Mouse (Mus musculus) hindbrain, postnatal 0 days (tissue): ENCODE results near the gene Mvb12b. TPM values are rescaled to one million over a fixed set of nuclear protein-coding genes. Genes with fewer than 3 reads are reported as not detected.

ENCODE experiments used
- ATAC-seq: fragments of 200-750 bp; cut with Nextera tagmentation; 2 replicates; pipeline ENCODE4 v1.8.0; 2017; ENCODE audit warnings: mild to moderate bottlenecking, moderate TSS enrichment, moderate library complexity
- DNase-seq: peaks from one replicate; pipeline ENCODE4 v3.0.0-alpha.2; 2015; ENCODE audit warnings: low spot score
- H3K27ac ChIP-seq: fragments of 300-500 bp; sonication (generic); 2 replicates; pipeline ENCODE4 v1.5.1; 2014; ENCODE audit warnings: mild to moderate bottlenecking
- H3K27me3 ChIP-seq: fragments of 300-500 bp; sonication (generic); 2 replicates; pipeline ENCODE4 v1.6.1; 2014; ENCODE audit warnings: low read length, mixed read lengths; ENCODE audit not compliant: insufficient read depth
- H3K36me3 ChIP-seq: fragments of 300-500 bp; sonication (generic); 2 replicates; pipeline ENCODE4 v1.6.1; 2014; ENCODE audit warnings: low read length, mixed read lengths; ENCODE audit not compliant: insufficient read depth
- H3K4me1 ChIP-seq: fragments of 300-500 bp; sonication (generic); 2 replicates; pipeline ENCODE4 v1.6.1; 2014; ENCODE audit warnings: antibody characterized with exemption, low read length, mixed read lengths; ENCODE audit not compliant: insufficient read depth
- H3K4me2 ChIP-seq: fragments of 300-500 bp; sonication (generic); 2 replicates; pipeline ENCODE4 v1.6.1; 2014; ENCODE audit warnings: low read depth, mild to moderate bottlenecking, low read length, moderate library complexity, mixed read lengths
- H3K4me3 ChIP-seq: fragments of 300-500 bp; sonication (generic); 2 replicates; pipeline ENCODE4 v1.5.1; 2014; ENCODE audit warnings: low read length
- H3K9ac ChIP-seq: fragments of 300-500 bp; sonication (generic); replicated peaks from 2 replicates; pipeline ENCODE4 v1.6.1; 2014; ENCODE audit warnings: mild to moderate bottlenecking, low read length, moderate library complexity, mixed read lengths
- H3K9me3 ChIP-seq: fragments of 300-500 bp; sonication (generic); 2 replicates; pipeline ENCODE4 v1.6.1; 2016; ENCODE audit warnings: low read length, mixed read lengths
- CTCF ChIP-seq: IDR thresholded peaks from 2 replicates; pipeline ENCODE4 v1.5.1; 2016; ENCODE audit warnings: antibody characterized with exemption, control low read depth, low read depth
- WGBS: fragments of 180-500 bp; shearing (Covaris S2); extraction: QIAGEN DNeasy Blood & Tissue Kit; methylation state at CpG from one replicate; pipeline ENCODE4 v1.1.7; 2014; 5-methylcytosine and 5-hydroxymethylcytosine counted together
- polyA plus RNA-seq: library from polyadenylated mRNA; unstranded; fragments of >200 nt; fragmentation: Nextera tagmentation; extraction: Ambion mirVana; gene quantifications from 2 replicates; pipeline ENCODE4 v1.2.1, GENCODE M21; 2015
- total RNA-seq: library from RNA; depleted of rRNA; stranded (reverse); fragments of >200 nt; gene quantifications from 2 replicates; pipeline ENCODE4 v1.2.3, GENCODE M21; 2014

Gene Mvb12b
- total and polyA plus RNA-seq, 2 experiments from 2014 or later = 64.1 to 134 TPM

DNA sequence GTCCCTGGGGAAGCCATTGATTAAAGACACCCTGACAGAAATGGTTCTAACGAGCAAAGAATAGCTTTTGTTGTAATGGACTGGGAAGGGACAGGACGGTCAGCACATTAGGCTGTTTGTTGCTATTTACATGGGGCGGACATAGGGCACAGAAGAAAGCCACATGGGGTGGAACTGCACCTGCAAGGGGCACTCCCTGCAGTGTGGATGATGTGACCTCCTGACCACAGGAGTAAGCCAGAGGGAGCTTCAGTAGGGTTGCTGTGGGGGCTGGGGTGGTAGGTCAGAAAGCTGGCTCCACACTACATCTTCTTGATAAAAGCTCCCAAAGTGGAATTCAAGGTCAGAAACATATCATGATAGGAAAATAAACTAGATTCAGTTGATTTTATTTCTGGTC is 47.3 kb downstream of the Mvb12b start:
- no peak overlapping the region for H3K9ac ChIP-seq
- no peaks in the 10 kb centered on the region for H3K9me3 ChIP-seq
- no peak overlapping the region for H3K4me2 ChIP-seq
- peak overlapping the region; percentile 45; the same call in 1 of the 2 replicates for H3K27ac ChIP-seq
- H3K4me3 ChIP-seq = no peak overlapping the region
- no peaks in the 10 kb centered on the region for H3K36me3 ChIP-seq
- H3K4me1 ChIP-seq = peaks cover 11% of the 10 kb centered on the region; the same call in 1 of the 2 replicates
- WGBS = 44% methylated on average over 3 of the region's 3 CpGs
- H3K27me3 ChIP-seq = no peaks in the 10 kb centered on the region
- DNase-seq (no peak), ATAC-seq (no peak)
- TF ChIP-seq CTCF = no peak

DNA sequence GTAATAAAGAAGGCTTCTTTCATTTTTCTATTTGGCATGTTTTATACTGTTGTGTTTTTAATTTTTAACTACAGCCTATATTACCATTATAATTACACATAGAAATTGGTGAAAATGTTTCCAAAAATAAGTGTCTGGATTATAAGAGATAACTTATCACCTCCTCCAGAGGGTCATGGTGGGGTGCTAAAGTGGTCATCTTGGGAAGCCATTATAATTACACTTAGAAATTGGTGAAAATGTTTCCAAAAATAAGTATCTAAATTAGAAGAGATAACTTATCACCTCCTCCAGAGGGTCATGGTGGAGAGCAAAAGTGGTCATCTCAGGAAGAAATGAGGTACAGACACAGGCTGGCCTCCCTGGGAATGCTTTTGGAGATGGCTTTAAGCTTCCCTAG is 48.5 kb downstream of the Mvb12b start:
- Histone ChIP-seq H3K9ac (no peak overlapping the region), H3K27ac (peak overlapping the region; percentile 45; the same call in 1 of the 2 replicates), H3K4me2 (no peak overlapping the region), H3K9me3 (no peaks in the 10 kb centered on the region), H3K4me1 (peaks cover 11% of the 10 kb centered on the region; the same call in 1 of the 2 replicates), H3K27me3 (no peaks in the 10 kb centered on the region), H3K36me3 (peaks cover 4% of the 10 kb centered on the region; the same call in 1 of the 2 replicates), H3K4me3 (no peak overlapping the region)
- TF ChIP-seq CTCF = no peak
- DNase-seq (no peak), ATAC-seq (no peak)

DNA sequence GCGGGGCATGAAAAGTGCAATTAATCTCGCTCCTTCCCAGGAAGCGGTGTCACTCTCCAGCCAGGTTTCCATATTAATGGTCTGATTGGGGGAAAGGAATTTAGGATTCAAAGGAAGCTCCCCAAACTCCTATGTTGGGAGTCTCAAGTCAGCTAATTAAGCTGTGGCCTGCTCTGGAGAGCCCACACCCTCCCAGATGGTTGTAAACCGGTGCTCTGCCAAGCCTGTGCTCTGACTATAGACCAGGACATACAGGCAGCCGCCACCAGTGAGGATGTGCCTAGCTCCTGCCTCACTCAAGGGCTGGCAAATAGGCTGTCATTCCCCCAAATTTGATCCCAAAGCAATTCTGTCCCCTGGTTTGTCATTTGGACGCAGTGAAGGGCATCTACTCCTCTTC is 50.4 kb downstream of the Mvb12b start:
- no peak for ATAC-seq
- no peaks in the 10 kb centered on the region for H3K9me3 ChIP-seq
- no peak overlapping the region for H3K9ac ChIP-seq
- H3K4me1 ChIP-seq = peaks cover 11% of the 10 kb centered on the region; the same call in 1 of the 2 replicates
- H3K36me3 ChIP-seq = peaks cover 11% of the 10 kb centered on the region
- no peak overlapping the region for H3K4me2 ChIP-seq
- H3K4me3 ChIP-seq = no peak overlapping the region
- no peak for TF ChIP-seq CTCF
- 70% methylated on average over 6 of the region's 6 CpGs for WGBS
- no peak overlapping the region for H3K27ac ChIP-seq
- DNase-seq = no peak
- H3K27me3 ChIP-seq = no peaks in the 10 kb centered on the region

DNA sequence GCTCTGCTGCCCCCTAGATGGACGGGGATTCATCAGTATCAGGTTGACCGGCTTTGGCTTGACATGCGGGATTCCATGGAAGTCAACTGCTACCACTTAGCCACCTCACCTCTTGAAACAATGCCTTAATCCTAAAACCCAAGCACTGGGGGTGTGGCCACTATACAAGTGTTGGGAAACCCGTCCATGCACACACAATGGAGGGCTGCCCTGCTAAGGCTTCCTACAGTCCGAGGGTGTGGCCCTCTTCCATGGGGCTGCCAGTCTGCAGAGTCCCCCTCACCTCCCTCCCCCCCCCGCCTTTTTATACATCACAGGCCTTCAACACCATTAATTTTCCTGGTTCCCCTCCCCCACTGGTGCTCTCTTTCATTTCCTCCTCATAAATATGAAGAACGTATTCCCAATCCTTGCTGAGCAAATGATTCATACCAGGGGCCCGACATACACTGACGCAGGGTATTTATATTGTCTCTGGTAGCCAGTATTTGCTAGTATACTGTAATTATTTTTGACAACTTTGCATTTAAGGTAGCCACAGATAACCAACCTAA is 51.0 kb downstream of the Mvb12b start:
- Histone ChIP-seq H3K9ac (no peak overlapping the region), H3K36me3 (peaks cover 13% of the 10 kb centered on the region), H3K4me1 (peaks cover 11% of the 10 kb centered on the region; the same call in 1 of the 2 replicates), H3K27ac (no peak overlapping the region), H3K27me3 (no peaks in the 10 kb centered on the region), H3K9me3 (no peaks in the 10 kb centered on the region), H3K4me2 (no peak overlapping the region), H3K4me3 (no peak overlapping the region)
- WGBS = 55% methylated on average over 9 of the region's 9 CpGs
- DNase-seq (no peak), ATAC-seq (peak; percentile 24; the same call in 1 of the 2 replicates)
- 0 out of 2 replicates have a peak, but pooled peaks have one; percentile 6 for TF ChIP-seq CTCF

DNA sequence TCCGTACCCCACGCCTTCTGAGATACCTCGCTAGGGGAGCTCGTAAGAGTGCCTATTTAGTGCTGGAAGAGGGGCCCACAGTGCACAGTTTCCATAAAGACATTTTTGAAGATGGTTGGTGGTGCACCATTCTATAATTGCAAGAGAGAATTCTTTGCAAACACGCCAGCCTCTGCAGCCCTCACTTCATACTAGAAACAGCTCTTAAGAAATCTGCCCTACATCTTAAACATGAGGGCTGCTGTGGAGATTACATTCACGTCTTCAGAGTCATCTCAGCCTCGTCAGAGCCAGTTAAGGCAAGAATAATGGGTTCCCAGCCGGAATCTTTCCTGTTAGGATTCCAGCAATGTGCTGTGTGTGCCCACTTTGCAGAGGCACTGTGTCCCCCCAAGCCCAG is 52.7 kb downstream of the Mvb12b start:
- DNase-seq (no peak), ATAC-seq (no peak)
- Histone ChIP-seq H3K4me2 (no peak overlapping the region), H3K27ac (no peak overlapping the region), H3K9ac (no peak overlapping the region), H3K36me3 (peaks cover 25% of the 10 kb centered on the region), H3K4me1 (0 out of 2 replicates have a peak, but pooled peaks cover 5% of the 10 kb centered on the region), H3K4me3 (no peak overlapping the region), H3K27me3 (no peaks in the 10 kb centered on the region), H3K9me3 (no peaks in the 10 kb centered on the region)
- 82% methylated on average over 8 of the region's 8 CpGs for WGBS
- TF ChIP-seq CTCF = no peak

DNA sequence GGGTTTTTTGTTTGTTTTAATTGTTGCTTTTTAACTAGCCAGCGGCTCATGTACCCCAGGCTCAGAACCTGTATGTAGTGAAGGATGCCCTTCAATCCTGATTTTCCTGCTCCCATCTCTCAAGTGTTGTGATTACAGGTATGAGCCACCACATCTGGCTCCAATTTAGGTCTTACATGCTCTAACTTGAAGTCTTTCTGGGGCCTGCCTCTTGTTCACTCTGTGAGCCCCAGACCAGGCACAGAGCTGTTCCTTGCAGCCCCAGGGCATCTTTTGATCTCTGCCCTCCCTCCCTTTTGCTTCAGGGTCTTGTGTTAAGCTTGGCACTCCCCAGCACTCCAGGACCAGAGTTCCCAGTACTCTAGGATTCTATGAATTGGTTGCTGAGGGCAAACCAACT is 53.8 kb downstream of the Mvb12b start:
- 88% methylated on average over 1 of the region's 1 CpGs for WGBS

DNA sequence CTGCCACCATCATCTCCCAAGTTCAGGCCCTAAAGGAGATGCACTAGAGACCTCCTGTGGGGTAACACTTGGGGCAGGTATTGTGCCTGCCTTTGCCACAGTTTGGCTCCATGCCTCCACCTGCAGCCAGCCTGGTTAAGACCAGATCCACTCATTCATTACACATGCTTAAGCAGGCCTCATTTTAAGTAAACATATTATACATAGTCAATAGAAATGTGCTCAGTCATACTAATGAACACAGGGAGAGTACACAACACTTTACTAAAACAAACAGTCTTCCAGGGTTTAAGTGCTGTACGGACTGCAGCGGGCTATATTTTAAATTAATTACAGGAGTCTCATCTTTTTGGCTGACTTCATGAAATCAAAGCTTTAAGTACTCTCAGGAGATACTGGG is 57.9 kb downstream of the Mvb12b start:
- H3K27me3 ChIP-seq = no peaks in the 10 kb centered on the region
- H3K4me2 ChIP-seq = no peak overlapping the region
- no peak for ATAC-seq
- DNase-seq = no peak
- 81% methylated on average over 2 of the region's 2 CpGs for WGBS
- no peaks in the 10 kb centered on the region for H3K4me1 ChIP-seq
- H3K9me3 ChIP-seq = no peaks in the 10 kb centered on the region
- peaks cover 48% of the 10 kb centered on the region for H3K36me3 ChIP-seq
- no peak for TF ChIP-seq CTCF
- H3K4me3 ChIP-seq = no peak overlapping the region
- H3K27ac ChIP-seq = no peak overlapping the region
- no peak overlapping the region for H3K9ac ChIP-seq

More for the DNA sequence above, 53.8 kb downstream of the Mvb12b start:
- H3K9me3 ChIP-seq = no peaks in the 10 kb centered on the region
- ATAC-seq (no peak), DNase-seq (no peak)
- H3K4me2 ChIP-seq = no peak overlapping the region
- peaks cover 25% of the 10 kb centered on the region for H3K36me3 ChIP-seq
- no peak overlapping the region for H3K9ac ChIP-seq
- no peak overlapping the region for H3K4me3 ChIP-seq
- H3K27ac ChIP-seq = no peak overlapping the region
- TF ChIP-seq CTCF = no peak
- no peaks in the 10 kb centered on the region for H3K4me1 ChIP-seq
- no peaks in the 10 kb centered on the region for H3K27me3 ChIP-seq
